Mouse (Mus musculus) left cerebral cortex, adult 2 months (tissue): ENCODE results near the gene AC140267.1. TPM values are rescaled to one million over a fixed set of nuclear protein-coding genes. Genes with fewer than 3 reads are reported as not detected.
A peak's percentile ranks its signal among the peaks of the same experiment; 100 is the strongest.

Experiments
- DNase-seq, 2 experiments: peaks; one replicate each; pipeline ENCODE4 v3.0.0; 2021 to 2022; ENCODE audit warnings: low spot score in 2 of 2, mixed read lengths in 1 of 2; ENCODE audit errors: extremely low spot score in 1 of 2
- H3K27ac ChIP-seq: fragments of 200-600 bp; 2 replicates; pipeline ENCODE4 v1.8.1; 2022
- H3K4me3 ChIP-seq: fragments of 200-600 bp; 2 replicates; pipeline ENCODE4 v1.8.1; 2022
- CTCF ChIP-seq: fragments of 200-600 bp; IDR thresholded peaks from 2 replicates; pipeline ENCODE4 v1.8.1; 2022; ENCODE audit warnings: antibody characterized with exemption, mild to moderate bottlenecking, moderate library complexity
- intact Hi-C: fragments of 180-260 bp; cut with DNase I; formaldehyde crosslinking; loops from one replicate; pipeline ENCODE4 v1.15.1; 2025
- total RNA-seq, 2 experiments: library from RNA; stranded (reverse); gene quantifications; 2 replicates each; pipeline ENCODE4 v1.2.3; 2021

The AC140267.1 gene
- total RNA-seq, 2 experiments from 2014 or later = 20.0 to 28.1 TPM

DNA sequence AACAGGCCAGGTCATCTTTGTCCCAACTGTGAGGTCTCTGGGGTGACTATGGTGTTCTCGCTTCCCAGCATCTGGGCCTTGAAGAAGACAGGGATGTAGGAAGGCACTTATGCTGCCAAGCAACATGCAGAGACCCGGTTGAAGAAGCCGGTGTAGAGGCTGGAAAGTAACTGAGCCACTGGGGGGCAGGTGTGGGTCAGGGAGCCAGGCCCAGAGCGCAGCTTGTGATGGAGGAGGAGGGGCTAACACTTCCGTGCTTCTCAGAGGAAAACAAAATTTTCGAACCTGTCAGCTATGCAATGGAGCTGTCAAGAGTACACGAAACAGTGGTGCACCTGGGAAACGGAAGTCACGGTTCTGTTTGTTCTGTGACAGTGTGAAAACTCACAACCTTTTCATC lies 41.5 kb downstream of the AC140267.1 start:
- DNase-seq = no peak
- intact Hi-C loops = no loop called here
- no peak overlapping the region for H3K4me3 ChIP-seq
- TF ChIP-seq CTCF = peak; percentile 20
- H3K27ac ChIP-seq = no peak overlapping the region; the same call in 1 of the 2 replicates

DNA sequence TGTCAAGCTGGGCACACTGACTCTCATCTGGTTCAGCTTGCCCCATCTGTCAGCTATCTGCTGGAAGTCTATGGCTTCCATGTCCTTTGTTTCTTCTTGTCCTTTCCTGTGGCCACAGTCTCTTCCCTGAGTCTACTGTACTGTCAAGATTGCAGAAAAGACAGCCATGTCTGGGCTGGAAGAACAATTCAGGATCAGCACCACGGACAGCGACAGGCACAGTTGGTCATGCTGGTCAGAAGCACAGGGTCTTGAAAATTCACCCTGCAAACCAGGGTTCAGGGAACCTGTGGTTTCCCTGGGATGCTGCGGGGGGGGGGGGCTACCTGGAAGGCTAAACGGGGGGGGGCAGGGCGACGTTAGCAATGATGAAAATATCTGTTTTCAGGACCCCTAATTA lies 42.0 kb downstream of the AC140267.1 start:
- H3K4me3 ChIP-seq = no peak overlapping the region
- intact Hi-C loops = no loop called here
- peak overlapping the region; percentile 88 for H3K27ac ChIP-seq
- no peak for DNase-seq
- no peak for TF ChIP-seq CTCF

DNA sequence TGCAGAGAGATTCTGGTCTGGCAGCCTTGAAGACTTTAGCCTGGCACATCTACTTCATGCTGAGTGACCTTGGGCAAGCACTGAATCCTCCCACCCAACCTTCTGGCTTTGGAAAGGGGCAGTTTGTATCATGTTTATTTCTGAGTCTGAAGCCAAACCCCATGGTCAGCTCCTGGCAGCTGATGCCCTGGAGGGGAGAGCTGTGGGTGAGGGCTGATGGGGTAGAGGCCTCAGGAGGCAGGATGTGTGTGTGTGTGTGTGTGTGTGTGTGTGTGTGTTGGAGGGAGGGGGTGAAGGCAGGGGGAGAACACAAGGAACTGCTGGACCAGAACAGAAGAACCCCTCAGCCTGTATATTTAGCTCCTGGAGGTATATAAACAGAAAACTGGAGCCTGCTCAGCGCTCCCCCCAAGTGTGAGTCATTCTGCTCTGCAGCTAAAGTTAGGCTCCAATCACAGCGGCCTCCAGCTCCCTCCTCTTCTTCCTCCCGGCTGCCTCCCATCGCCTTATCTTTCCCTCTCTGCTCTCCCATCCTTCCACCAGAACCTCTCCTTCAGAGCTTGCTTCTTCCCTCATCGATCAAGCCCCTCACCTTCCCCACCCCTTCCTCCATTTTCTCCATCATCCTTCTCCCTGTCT lies 42.6 kb downstream of the AC140267.1 start:
- Histone ChIP-seq H3K4me3 (peak overlapping the region; percentile 34), H3K27ac (peak overlapping the region; percentile 90)
- no peak for TF ChIP-seq CTCF
- intact Hi-C loops = no loop called here
- peak; percentile 67 to 72 for DNase-seq

DNA sequence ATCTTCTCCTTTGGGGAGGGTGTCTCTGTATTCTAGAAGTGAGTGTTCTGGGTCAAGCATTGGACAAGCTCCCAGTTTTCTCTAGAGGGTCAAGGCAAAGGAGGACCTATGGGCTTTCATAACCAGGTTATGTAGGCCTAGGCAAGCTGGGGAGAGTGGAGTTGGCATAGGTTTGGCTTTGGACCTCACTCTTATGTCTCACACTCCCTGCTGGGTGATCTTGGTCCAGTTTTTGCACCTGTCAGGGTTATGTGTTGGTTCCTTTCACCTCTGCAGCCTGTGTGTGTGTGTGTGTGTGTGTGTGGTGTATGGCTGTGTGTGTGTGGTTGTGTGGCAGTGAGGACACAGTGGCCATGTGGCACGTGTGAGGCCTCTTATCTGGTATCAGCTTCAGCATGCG lies 43.4 kb downstream of the AC140267.1 start:
- intact Hi-C loops = no loop called here
- DNase-seq = no peak
- Histone ChIP-seq H3K27ac (peak overlapping the region; percentile 90), H3K4me3 (peak overlapping the region; percentile 34)
- no peak for TF ChIP-seq CTCF

- Histone ChIP-seq H3K27ac (no peak overlapping the region), H3K4me3 (no peak overlapping the region)
- DNase-seq = no peak
- intact Hi-C loops = no loop called here
- TF ChIP-seq CTCF = peak; percentile 68
These were observed 45.0 kb downstream of the AC140267.1 start for GRCm38 (mm10) chr15:80280646-80281045.

Other genes starting within 250 kb of the AC140267.1 start
- 10 to 100 TPM; 32.7 to 41.7 TPM for gene Pdgfb, start 220.9 kb upstream of the AC140267.1 start, total RNA-seq
- gene Syngr1, start 144.5 kb upstream of the AC140267.1 start, total RNA-seq = 100 to 1,000 TPM; 429 to 434 TPM
- 100 to 1,000 TPM; 439 to 468 TPM for gene Rpl3, start 144.0 kb upstream of the AC140267.1 start, total RNA-seq
- 10 to 100 TPM; 23.7 to 26.4 TPM for gene Tab1, start 102.7 kb upstream of the AC140267.1 start, total RNA-seq
- 100 to 1,000 TPM; 119 to 129 TPM for gene Mgat3, start 62.1 kb upstream of the AC140267.1 start, total RNA-seq
- gene Mief1, start 1.8 kb upstream of the AC140267.1 start, total RNA-seq = 10 to 100 TPM; 32.3 to 33.9 TPM
- gene Atf4, start 19.3 kb downstream of the AC140267.1 start, total RNA-seq = 100 to 1,000 TPM; 119 to 120 TPM
- 10 to 100 TPM; 38.3 to 42.0 TPM for gene Rps19bp1, start 28.5 kb downstream of the AC140267.1 start, total RNA-seq
- 10 to 100 TPM; 72.7 to 75.9 TPM for gene Cacna1i, start 51.4 kb downstream of the AC140267.1 start, total RNA-seq